Mouse (Mus musculus) natural killer cell, adult 2 months (primary cell): ENCODE measurements around the gene Rexo4.
A peak's percentile ranks its signal among the peaks of the same experiment; 100 is the strongest.

Experiments
- DNase-seq, 2 experiments: peaks; one replicate each; pipeline ENCODE4 v3.0.0; 2022; ENCODE audit warnings: low spot score in 2 of 2

Gene Rexo4

GRCm38 (mm10) chr2:26910124-26910993 lies 53.8 kb downstream of the Rexo4 start, which contains the start of the genes Med22 and Rpl7a:
Gene Med22 (minus strand): TSS chr2:26910677.
Gene Rpl7a (plus strand): TSS chr2:26910764.
- peak; percentile 99 for DNase-seq

- DNase-seq: no peak
Measured at GRCm38 (mm10) chr2:26909387-26909784, 54.8 kb downstream of the Rexo4 start.

GRCm38 (mm10) chr2:26908710-26909386 lies 55.3 kb downstream of the Rexo4 start:
- DNase-seq: no peak

GRCm38 (mm10) chr2:26907109-26907508 lies 57.1 kb downstream of the Rexo4 start:
- peak; percentile 54 to 58 for DNase-seq

GRCm38 (mm10) chr2:26906431-26906830 lies 57.8 kb downstream of the Rexo4 start:
- DNase-seq: no peak

GRCm38 (mm10) chr2:26905936-26906335 lies 58.2 kb downstream of the Rexo4 start:
- no peak for DNase-seq
